Mouse (Mus musculus) heart, adult 18-20 months (tissue): Measurements from ENCODE around the gene Prol1. TPM values are rescaled to one million over a fixed set of nuclear protein-coding genes. Genes with fewer than 3 reads are reported as not detected.
"Not testable (repeated sequence)": the region's sequence is repeated elsewhere in the genome, so short reads cannot be mapped to it uniquely, and the experiment has no call there.

Experiments
- DNase-seq, 2 experiments: peaks; one replicate each; pipeline ENCODE4 v3.0.0; 2021 to 2022; ENCODE audit warnings: mixed read lengths in 1 of 2
- long read RNA-seq, 2 experiments: library from polyadenylated mRNA; stranded (forward); transcript quantifications; one replicate each; pipeline ENCODE4 v2.0.0; 2021
- total RNA-seq, 2 experiments: library from RNA; stranded (reverse); gene quantifications; 2 replicates each; pipeline ENCODE4 v1.2.3; 2021

The Prol1 gene
- total RNA-seq: not detected
- long read RNA-seq, experiment 1: 0 reads
- long read RNA-seq, experiment 2: 0 reads

DNA sequence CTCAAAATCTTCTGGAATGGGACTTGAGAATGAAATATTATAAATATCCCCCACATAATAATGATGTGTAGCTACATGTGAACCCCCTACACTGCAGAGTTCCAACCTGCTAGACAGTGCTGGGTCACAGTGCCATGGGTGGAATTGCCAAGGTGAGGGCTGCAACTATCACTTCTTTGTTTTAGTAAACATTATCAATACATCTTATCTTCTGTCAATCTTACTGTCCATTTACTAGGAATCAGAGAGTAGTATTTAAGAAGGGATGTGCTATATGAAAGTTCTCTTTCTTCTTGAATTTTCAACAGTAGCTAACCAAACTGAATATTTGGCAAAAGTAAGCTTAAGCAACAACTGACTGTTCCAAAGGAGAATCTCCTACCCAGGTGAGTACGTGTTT, at the start of gene Prol1:
Gene Prol1, plus strand, starts transcription at position 301 of the 400 bp plus-strand sequence.
- no peak for DNase-seq

GRCm38 (mm10) chr5:88268619-88269018, 48.5 kb upstream of the Prol1 start, which contains the start of gene Gm7714:
Gm7714 (plus strand) TSS chr5:88268919.
- no peak for DNase-seq

GRCm38 (mm10) chr5:88311307-88311706, 5.8 kb upstream of the Prol1 start:
- DNase-seq: not testable (repeated sequence)

GRCm38 (mm10) chr5:88348533-88348932, 31.4 kb downstream of the Prol1 start:
- not testable (repeated sequence) for DNase-seq

DNA sequence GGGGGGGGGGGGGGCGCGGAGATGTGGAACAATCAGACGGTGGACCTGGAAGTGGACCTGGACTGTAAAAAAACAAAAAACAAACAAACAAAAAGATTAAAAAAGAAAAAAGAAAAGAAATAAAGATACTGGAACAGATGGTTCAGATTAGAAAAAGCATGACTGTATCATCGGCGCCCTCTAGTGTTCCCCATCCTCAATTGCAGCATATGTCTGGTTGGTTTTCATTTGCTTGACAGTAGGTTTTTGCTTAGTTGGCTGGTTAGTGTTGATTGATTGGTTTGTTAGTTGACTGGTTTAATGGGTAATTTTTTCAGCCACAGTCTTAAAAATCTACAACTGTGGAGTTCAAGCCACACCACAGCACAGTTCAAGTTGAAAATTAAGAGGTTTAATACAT, 47.7 kb downstream of the Prol1 start:
- peak in 1 of 2 experiments; percentile 15 for DNase-seq

DNA sequence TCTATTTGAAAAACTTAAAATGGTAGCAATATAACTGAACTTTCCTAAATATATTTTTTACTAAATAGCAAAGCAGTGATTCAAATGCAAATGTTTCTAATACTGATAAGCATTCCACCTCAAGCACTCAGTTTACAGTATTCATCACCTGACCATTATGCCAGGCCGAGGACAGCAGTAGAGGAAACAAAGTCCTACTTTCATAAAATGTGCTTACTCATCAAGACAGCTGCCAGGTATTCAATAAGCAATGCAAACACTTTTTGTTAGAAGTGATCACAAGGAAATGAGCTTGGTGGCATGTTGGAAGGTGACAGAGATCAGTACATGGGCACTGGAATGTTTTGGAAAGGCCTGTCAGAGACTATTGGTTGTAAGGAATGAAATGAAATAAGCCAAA, 49.8 kb downstream of the Prol1 start:
- no peak for DNase-seq

- DNase-seq: no peak
Measured at GRCm38 (mm10) chr5:88370578-88371232, 53.6 kb downstream of the Prol1 start.

DNA sequence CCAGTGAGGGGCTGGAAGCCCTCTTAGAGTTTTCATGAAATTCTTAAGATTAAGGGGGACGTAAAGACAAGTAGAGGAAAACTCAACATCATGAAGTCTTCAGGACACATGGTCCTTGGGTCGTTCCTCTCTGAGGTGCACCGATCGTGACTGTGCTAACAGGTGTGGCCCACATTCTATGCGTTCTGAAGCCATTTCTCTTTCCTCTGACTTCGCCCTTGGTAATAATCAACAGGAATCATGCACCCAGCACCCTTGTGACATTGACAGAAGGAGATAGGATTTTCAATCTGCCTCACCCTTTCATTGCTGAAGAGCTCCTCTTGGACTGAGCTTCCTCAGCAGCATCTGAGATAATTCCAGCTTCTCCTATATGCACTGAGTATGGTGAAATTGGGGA, 55.5 kb downstream of the Prol1 start:
- DNase-seq: no peak

DNA sequence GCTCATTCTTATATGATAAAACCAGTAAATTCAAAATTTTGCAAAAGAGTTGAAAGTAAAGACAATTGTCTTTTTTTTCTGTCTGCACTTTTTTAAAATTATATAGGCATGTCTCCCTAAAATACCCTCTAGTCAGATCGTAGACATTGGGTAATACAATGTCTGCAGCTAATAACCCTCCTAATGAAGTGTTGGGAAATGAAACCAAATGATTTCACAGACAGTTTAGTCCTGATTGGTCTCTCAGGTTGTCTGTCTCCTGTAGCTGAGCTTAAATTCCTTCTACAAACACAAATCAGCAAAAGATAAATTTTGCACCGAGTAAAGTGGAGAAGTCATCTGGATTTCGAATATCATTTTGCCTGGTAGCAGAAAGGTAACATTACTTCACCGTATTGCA, 58.7 kb downstream of the Prol1 start, which contains the start of gene Amtn:
Gene Amtn, plus strand, starts transcription at position 301 of the 400 bp plus-strand sequence.
- no peak for DNase-seq

Other genes with a start within 250 kb of the Prol1 start
- not detected for gene Smr2, start 230.8 kb upstream of the Prol1 start, total RNA-seq
- gene Gm11116, start 205.8 kb upstream of the Prol1 start, total RNA-seq: not detected
- not detected for gene Gm11115, start 163.2 kb upstream of the Prol1 start, total RNA-seq
- not detected for gene Gm7714, start 48.4 kb upstream of the Prol1 start, total RNA-seq
- not detected for gene Amtn, start 58.8 kb downstream of the Prol1 start, total RNA-seq
- not detected for gene Ambn, start 138.7 kb downstream of the Prol1 start, total RNA-seq
- gene Enam, start 170.7 kb downstream of the Prol1 start, total RNA-seq: not detected
- gene Jchain, start 210.6 kb downstream of the Prol1 start, total RNA-seq: 10 to 100 TPM in 1 of 2 experiments, 1 to 10 TPM in 1; 2.1 to 13.5 TPM
- gene Utp3, start 237.2 kb downstream of the Prol1 start, total RNA-seq: 10 to 100 TPM; 20.1 to 21.6 TPM
- gene Rufy3, start 247.7 kb downstream of the Prol1 start, total RNA-seq: 10 to 100 TPM; 13.8 to 15.0 TPM